Mouse (Mus musculus) liver, postnatal 0 days (tissue): ENCODE results near the gene Cacna1i.

ENCODE experiments used
- CTCF ChIP-seq: sonication (generic); IDR thresholded peaks from 2 replicates; pipeline ENCODE4 v1.5.1; 2016; ENCODE audit warnings: antibody characterized with exemption, low read depth
- EP300 ChIP-seq: IDR thresholded peaks from 2 replicates; pipeline ENCODE4 v1.6.1; 2016; ENCODE audit warnings: antibody characterized with exemption, low read depth, mild to moderate bottlenecking

GRCm38 (mm10) chr15:80278121-80278759, 8.8 kb upstream of the Cacna1i start:
- TF ChIP-seq CTCF, result no peak
- TF ChIP-seq EP300, result no peak
